Mouse (Mus musculus) megakaryocyte progenitor cell, adult 5-6 weeks (primary cell): ENCODE measurements at regions not wholly inside any gene's neighbourhood (a gene's known extent, or its start where the extent isn't known, plus 50 kb on each side); places are given as distances from the start of the nearest gene placed in this dataset.

ENCODE experiments used
- ATAC-seq: replicated peaks from 2 replicates; pipeline ENCODE4 v1.8.0; 2016; ENCODE audit warnings: mild to moderate bottlenecking, moderate TSS enrichment, inconsistent platforms; ENCODE audit not compliant: poor library complexity

- peak; percentile 94 for ATAC-seq
These were observed 56.2 kb upstream of the Akap13 start for GRCm38 (mm10) chr7:75398904-75399724.

GRCm38 (mm10) chr7:75400471-75400870 is 54.9 kb upstream of the Akap13 start:
- no peak for ATAC-seq

GRCm38 (mm10) chr7:75404955-75405354 is 50.4 kb upstream of the Akap13 start:
- no peak for ATAC-seq
